ENCODE assay signal across 9 mouse cellular contexts in genomic region chr8:79293841-79294240, GRCm38 (mm10). TPM values are rescaled to one million over a fixed set of nuclear protein-coding genes. Genes with fewer than 3 reads are reported as not detected.
DNase-seq lines count a peak whose midpoint lies in the region; ATAC-seq lines count a peak whose summit lies in the region.
"Had no signal": no experiment of that assay in that cellular context is flagged by ENCODE, and none has a peak within 500 bp of the region (broad histone marks: within the 10 kb centered on the region; RNA-seq: fewer than 3 reads in every experiment).

No protein-coding gene starts in this region.

- H3K4me3 ChIP-seq in erythroblast, embryonic 14.5 days (replicated peaks): peak overlapping the region; percentile 92
- peak overlapping the region; percentile 67 for H3K4me3 ChIP-seq in forebrain, embryonic 13.5 days
- peak overlapping the region; percentile 68 for H3K4me3 ChIP-seq in liver, embryonic 13.5 days (replicated peaks)

- peak overlapping the region; percentile 96; the same call in 1 of the 2 replicates for H3K27ac ChIP-seq in forebrain, embryonic 13.5 days
- no peak overlapping the region for H3K27ac ChIP-seq in liver, embryonic 13.5 days

- peak overlapping the region; percentile 86 for H3K9ac ChIP-seq in forebrain, embryonic 13.5 days
- H3K9ac ChIP-seq in liver, embryonic 13.5 days: peak overlapping the region; percentile 79

- DNase-seq in 3T3-L1 (ENCODE audit: low read depth, low spot score): peak; percentile 37
- no peak for DNase-seq in liver, embryonic 13.5 days
- no peak for DNase-seq in frontal cortex, postnatal 25 days (ENCODE audit: low spot score in 2 of 2)
- no peak for DNase-seq in spleen, adult 18-20 months
- DNase-seq in adrenal gland, postnatal 10 days: no peak
- DNase-seq: cerebellum, adult 11 months had no signal

- H3K9me3 ChIP-seq in erythroblast, embryonic 14.5 days (ENCODE audit: control insufficient read depth, low read length): no peaks in the 10 kb centered on the region
- no peaks in the 10 kb centered on the region for H3K9me3 ChIP-seq in forebrain, embryonic 13.5 days (replicated peaks)
- no peaks in the 10 kb centered on the region for H3K9me3 ChIP-seq in liver, embryonic 13.5 days (replicated peaks)

- no peak for ATAC-seq in erythroblast, adult 5-6 weeks (replicated peaks; ENCODE audit: low FRiP score, poor library complexity, severe bottlenecking)
- ATAC-seq in forebrain, embryonic 13.5 days: no peak
- ATAC-seq in liver, embryonic 13.5 days (ENCODE audit: low read depth): no peak

- no peaks in the 10 kb centered on the region for H3K27me3 ChIP-seq in erythroblast, embryonic 14.5 days (ENCODE audit: control insufficient read depth)
- no peaks in the 10 kb centered on the region for H3K27me3 ChIP-seq in forebrain, embryonic 13.5 days
- no peaks in the 10 kb centered on the region for H3K27me3 ChIP-seq in liver, embryonic 13.5 days

- peak overlapping the region; percentile 82 for H3K4me2 ChIP-seq in forebrain, embryonic 13.5 days
- peak overlapping the region; percentile 92 for H3K4me2 ChIP-seq in liver, embryonic 13.5 days

- 65% methylated on average over 3 of the region's 3 CpGs for WGBS in forebrain, embryonic 13.5 days
- WGBS in liver, embryonic 13.5 days (ENCODE audit: insufficient replicate concordance): 53% methylated on average over 3 of the region's 3 CpGs

- no peaks in the 10 kb centered on the region for H3K36me3 ChIP-seq in erythroblast, embryonic 14.5 days (ENCODE audit: control insufficient read depth)
- H3K36me3 ChIP-seq in forebrain, embryonic 13.5 days (ENCODE audit: poor library complexity, severe bottlenecking): no peaks in the 10 kb centered on the region
- H3K36me3 ChIP-seq in liver, embryonic 13.5 days: no peaks in the 10 kb centered on the region

- peaks cover 26% of the 10 kb centered on the region for H3K4me1 ChIP-seq in erythroblast, embryonic 14.5 days (ENCODE audit: control insufficient read depth)
- peaks cover 41% of the 10 kb centered on the region for H3K4me1 ChIP-seq in forebrain, embryonic 13.5 days
- H3K4me1 ChIP-seq in liver, embryonic 13.5 days (replicated peaks): peaks cover 26% of the 10 kb centered on the region

RNA-seq across cellular contexts. Expression of gene Mmaa, which starts 0.9 kb away (rescaled TPM):
- polyA plus RNA-seq in erythroblast, embryonic 14.5 days (2012): 0.01 and 0.04 TPM in 2 replicates
- total RNA-seq in erythroblast, adult 5-6 weeks (2015; ENCODE audit: low replicate concordance): 0.42 and 2.5 TPM in 2 replicates
- 5.3 TPM in 1 of 2 replicates, not detected in the other for total RNA-seq in erythroblast, adult 5-6 weeks (2017; ENCODE audit: low replicate concordance)
- polyA plus RNA-seq in forebrain, embryonic 13.5 days (2015; fragmentation: Nextera tagmentation; extraction: Ambion mirVana): 20.4 and 23.0 TPM in 2 replicates
- polyA plus RNA-seq in liver, embryonic 13.5 days (2015; fragmentation: Nextera tagmentation; extraction: Ambion mirVana): 5.2 and 5.8 TPM in 2 replicates
- 10 to 100 TPM; 27.5 to 32.3 TPM for total RNA-seq in adrenal gland, postnatal 10 days (2021)

RNA-seq across cellular contexts. Expression of gene 1700011L22Rik, which starts 45.5 kb away (rescaled TPM):
- not detected in 2 replicates for polyA plus RNA-seq in erythroblast, embryonic 14.5 days (2012)
- not detected in 2 replicates for total RNA-seq in erythroblast, adult 5-6 weeks (2015; ENCODE audit: low replicate concordance)
- not detected in 2 replicates for total RNA-seq in erythroblast, adult 5-6 weeks (2017; ENCODE audit: low replicate concordance)
- polyA plus RNA-seq in forebrain, embryonic 13.5 days (2015; fragmentation: Nextera tagmentation; extraction: Ambion mirVana): not detected in 2 replicates
- not detected in 2 replicates for polyA plus RNA-seq in liver, embryonic 13.5 days (2015; fragmentation: Nextera tagmentation; extraction: Ambion mirVana)
- not detected for total RNA-seq in adrenal gland, postnatal 10 days (2021)
